Mouse (Mus musculus): ENCODE data around the gene Ephb4.

Gene Ephb4

DNA sequence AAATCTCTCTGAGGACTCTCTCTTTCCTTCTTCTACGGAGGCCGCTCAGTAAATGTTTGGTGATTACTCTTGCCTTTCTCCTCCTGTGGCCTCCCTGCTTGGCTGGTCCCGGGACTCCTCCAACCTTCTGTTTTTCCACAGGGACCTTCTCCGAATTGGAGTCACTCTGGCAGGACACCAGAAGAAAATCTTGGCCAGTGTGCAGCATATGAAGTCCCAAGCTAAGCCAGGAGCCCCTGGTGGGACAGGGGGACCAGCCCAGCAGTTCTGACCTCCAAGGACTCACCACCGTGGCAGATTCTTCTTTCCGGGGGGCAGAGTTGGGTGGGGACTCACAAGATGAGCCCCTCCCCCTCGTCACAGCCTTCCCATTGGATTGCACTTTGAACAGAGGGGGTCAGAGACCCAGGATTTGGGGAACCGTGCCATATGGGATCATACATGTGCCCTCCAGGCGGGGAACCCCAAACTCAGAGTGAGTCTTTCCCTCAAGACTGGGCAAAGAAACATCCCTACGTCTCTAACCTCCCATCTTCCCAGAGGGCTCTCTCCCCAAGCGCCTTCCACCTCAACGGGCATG, 23.6 kb downstream of the Ephb4 start:
- no peak for DNase-seq

DNA sequence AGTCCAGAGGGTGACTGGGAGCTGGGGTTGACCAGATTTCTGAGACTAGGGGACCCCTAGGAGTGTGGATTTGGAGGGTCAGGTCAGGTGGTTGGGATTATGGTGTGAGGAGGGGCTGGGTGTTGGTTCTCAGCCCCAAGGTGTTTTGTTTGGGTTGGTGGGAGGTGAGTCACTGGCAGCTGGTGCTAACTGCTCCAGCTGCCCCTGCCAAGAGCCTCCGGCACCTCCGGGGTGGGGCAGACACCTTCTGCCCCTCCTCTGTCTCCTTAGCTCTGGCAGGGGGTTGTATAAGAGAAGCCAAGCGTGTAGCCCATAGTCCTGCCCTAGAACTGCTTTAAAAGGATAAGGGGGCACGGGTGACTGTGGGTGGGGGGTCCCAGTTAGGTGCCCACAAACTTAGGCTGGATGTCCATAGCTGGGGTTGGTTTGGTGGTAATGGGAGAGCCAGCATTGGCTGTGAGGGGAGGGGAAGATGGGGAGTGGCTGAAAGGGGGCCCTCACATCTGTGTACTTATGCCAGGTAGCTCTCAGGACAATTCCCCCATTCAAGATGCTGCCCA, 24.7 kb downstream of the Ephb4 start:
- DNase-seq: no peak

DNA sequence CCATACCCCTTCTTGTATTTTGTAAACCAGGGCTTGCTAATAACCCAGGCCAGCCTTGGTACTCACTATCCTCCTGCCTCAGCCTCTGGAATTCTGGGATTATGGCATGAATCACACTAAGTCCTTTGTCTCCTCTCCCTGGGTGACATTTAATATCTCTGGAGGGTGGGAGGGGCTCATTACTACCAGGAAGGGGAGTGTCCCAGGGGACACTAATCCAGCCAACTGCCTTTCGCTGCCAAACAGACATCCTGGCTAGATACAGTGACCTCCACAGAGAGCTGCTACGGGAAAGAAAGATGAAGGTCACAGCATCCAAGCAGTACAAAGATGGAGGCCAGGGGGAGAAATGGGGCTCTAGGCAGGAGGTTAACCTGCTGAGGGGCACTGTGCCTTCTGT, 25.7 kb downstream of the Ephb4 start:
- no peak for DNase-seq

DNA sequence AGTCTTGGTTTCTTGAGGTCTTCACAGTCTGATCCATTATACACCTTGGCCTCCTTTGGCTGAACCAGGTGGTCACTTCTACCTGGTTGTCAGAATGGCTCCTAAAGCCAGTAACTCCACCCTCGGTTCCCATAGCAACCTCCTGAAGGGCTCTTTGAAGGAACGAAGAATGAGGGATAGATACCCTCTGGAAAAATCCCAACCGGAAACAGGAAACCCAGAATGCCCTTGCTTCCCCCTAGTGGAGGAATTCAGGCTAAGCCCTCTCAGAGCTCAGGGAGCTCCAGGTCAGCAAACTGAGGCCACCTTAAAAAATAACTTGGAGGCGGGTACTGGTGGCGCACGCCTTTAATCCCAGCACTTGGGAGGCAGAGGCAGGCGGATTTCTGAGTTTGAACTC, 26.3 kb downstream of the Ephb4 start:
- no peak for DNase-seq

DNA sequence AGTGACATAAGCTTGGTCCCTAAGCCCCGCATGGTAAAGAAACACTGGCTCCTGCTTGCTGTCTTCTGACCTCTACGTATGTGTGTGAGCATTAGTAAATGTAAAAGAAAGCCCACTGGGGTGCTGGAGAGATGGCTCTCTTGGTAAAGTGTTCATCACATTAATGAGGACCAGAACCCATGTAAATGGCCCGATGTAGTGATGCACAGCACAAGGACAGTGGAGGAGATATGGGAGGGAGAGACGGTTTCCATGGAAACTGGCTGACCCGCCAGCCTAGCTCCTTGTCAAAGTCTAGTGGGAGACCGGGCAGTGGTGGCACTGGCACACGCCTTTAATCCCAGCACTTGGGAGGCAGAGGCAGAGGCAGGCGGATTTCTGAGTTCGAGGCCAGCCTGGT, 26.8 kb downstream of the Ephb4 start:
- DNase-seq: no peak

DNA sequence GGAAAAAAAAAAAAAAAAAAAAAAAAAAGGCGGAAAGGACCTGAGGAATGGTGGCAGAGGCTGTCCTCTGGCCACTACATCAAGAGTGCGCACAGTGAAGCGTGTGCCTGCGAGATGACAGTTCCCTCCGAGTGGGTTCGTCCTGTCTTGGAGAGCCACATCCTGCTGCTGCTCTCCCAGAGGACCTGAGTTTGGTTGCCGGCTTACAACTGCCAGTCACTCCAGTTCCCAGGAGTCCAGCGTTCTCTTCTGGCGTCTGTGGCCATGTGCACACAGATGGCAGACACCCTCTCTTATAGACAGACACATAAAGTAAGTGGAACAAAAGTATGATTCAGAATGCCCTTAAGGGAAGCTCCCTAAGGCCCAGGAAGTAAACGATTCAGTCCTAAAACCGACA, 27.3 kb downstream of the Ephb4 start:
- DNase-seq: no peak

DNA sequence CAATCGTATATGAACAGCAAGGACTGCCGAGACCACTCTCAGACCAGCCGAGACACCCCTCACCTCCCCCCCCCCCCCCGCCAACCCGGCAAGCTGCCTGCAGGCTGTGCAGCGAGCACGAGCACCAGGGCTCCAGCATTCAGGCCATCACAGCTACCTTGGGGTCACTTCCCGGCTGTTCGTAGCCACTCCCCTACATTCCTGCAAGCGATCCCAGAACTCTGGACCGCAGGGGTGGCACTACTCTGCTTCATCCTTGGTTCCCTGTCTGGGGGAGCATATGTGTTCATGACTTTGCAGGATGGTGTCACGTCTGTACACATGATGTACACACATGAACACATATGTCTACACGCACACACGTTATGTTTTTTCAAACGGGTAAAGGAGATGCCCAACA, 27.7 kb downstream of the Ephb4 start:
- no peak for DNase-seq

DNA sequence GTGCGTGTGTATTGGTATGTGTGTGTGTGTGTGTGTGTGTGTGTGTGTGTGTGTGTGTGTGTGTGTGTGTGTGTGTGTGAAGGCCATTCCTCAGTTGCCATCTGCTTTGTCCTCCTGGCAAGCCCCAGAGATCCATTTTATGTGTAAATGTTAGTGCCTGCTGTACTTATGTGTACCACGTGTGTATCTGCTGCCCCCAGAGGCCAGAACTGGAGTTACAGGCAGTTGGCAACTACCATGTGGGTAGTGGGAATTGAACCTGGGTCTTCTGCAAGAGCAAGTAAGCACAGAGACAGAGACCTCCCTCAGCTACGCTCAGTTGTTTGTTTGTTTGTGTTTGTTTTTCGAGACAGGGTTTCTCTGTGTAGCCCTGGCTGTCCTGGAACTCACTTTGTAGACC, 31.2 kb downstream of the Ephb4 start:
- DNase-seq: peak; percentile 55

DNA sequence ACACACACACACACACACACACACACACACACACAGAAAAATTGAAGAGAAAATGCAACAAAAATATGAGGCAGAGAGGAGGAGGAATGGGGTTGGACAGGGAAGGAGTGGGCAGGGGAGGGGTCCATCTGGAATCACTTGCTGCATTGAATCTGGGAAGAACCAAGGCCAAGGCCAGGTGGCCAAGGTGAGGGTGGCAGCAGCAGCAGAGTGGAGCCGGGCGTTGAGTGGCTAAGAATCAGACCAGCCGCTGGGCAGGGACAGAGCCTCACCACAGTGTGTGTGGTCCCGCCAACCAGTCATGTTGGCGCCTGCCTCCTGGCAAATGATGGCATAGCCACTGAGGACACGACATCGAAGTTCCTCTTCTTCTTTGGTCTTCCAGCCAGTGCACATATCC, 33.5 kb downstream of the Ephb4 start:
- DNase-seq: no peak

DNA sequence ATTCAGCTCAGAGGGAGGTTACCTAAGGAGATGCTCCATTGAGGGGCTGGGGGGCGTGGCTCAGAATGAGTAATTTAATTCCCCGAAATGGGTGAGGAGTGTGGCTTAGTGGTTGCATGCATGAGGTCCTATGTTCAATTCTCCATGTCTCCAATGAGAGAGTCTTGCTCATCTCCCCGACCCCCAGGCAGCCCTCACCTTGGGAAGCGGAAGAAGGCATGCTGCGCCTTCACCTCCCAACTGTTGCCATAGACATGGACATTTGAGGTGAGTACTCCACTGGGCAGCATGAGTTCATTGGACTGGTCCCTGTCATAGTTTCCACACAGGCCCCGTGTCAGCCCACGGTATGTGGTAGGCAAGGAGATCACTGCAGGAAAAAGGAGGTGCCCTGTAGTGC, 36.8 kb downstream of the Ephb4 start:
- DNase-seq: no peak

DNA sequence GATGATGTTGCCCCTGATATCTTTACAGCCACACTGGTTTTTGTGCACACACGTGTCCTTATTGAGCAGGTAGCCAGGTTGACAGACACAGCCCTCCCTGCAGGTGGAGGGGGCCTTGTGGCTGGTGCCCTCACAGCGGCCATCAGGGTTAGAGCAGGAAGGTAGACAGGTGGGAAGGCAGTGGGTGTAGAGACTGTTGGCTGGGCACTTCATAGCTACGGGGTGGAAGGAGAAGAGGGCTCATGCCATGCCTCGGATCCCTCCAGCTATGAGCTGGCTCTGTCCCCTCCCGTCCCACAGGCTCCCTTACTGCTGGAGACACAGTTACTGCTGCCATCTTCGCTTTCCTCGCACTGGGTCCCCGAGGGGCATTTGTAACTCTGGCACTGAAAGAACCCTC, 41.7 kb downstream of the Ephb4 start:
- no peak for DNase-seq

DNA sequence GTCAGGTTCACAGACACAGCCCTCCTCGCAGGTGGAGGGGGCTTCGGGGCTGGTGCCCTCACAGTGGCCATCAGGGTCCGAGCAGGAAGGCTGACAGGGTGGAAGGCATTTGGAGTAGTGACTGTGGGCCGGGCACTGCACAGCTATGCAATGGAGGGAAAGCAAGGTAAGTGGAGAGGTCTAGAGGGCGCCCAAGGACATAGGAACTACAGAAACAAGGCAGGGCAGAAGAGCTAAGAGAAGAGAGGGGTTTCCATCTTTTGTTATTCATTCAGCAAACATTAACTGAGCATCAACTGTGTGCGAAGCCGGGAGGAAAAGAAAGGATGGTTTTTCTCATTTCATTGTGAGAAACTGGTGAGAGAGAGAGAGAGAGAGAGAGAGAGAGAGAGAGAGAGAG, 44.5 kb downstream of the Ephb4 start:
- DNase-seq: no peak

DNA sequence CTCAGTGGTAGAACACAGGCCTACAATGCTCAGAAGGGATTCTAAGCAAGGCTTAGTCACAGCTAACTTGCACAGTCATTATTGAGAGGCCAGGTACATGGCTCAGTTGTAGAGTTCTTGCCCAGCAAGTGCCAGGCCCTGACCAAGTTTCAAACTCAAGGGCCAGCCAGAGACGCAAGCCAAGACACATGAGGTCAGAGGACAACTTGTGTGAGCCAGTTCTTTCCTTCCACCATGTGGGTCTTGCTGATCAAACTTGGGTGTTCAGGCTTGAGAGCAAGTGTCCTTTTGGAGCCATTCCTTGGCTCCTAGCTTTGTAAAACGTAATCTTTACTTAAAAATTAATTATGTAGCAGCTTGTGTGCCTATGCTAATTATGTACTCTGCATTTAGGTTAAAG, 54.2 kb downstream of the Ephb4 start:
- DNase-seq: no peak

DNA sequence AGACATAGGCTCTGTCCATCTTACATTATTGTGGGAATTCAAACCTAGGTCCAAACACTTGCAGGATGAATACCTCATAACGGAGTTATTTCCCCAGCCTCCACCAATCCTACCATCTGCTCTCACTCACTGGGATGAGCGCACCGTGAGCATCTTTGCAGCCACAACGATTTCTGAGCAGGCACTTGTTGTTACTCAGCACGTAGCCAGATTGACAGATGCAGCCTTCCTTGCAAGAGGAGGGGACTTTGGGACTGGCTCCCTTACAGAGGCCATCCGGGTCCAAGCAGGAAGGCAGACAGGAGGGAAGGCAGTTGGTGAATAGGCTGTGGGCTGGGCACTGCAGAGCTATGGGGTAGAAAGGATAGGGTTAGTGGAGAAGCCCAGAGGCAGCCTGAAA, 59.5 kb downstream of the Ephb4 start:
- no peak for DNase-seq

DNA sequence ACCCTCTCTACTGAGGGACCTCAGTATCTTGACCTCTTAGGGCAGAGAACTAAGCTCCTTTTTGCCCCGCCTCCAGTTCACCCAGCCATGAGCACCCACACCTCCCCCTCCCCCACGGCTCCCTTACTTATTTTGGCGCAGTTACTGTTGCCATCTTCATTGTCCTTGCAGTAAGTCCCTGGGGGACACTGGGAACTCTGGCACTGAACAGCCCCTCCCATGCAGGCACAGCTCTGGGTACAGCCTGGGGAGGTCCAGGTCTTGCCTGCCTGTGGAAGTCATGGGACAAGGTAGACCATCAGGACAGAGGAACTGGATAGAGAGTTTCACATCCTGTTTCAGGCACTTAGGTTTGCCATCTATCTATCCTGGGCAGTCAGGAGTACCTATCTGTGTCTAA, 60.2 kb downstream of the Ephb4 start:
- DNase-seq: no peak

DNA sequence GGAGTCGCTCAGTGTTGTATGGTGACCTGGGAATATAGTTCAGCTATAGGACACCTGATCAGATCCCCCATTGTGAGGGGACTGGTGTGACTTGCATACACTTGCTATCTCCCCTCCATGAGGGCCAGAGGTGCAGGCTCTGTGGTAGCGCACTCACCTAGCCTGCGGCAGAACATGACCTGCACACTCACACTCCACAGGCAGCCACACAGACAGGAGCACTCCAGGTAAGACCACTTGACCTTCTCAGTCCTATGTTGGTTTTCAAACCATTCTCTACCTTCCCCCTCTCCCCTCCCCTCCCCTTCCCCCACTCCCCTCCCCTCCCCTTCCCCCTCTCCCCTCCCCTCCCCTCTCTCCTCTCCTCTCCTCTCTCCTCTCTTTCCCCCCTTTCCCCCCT, 60.6 kb downstream of the Ephb4 start:
- no peak for DNase-seq

DNA sequence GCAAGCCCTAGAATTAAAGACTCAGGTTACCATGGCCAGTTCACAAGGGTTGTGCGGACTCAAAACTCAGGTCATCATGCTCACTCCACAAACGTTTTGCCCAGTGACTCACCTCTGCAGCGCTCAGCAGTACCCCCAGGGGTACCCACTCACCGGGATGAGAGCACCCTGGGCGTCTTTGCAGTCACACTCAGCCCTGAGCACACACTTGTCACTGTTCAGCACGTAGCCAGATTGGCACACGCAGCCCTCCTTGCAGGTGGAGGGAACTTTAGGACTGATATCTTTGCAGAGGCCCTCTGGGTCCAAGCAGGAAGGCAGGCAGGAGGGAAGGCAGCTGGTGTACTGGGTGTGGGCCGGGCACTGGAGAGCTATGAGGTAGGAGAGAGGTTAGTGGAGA, 61.3 kb downstream of the Ephb4 start:
- no peak for DNase-seq

DNA sequence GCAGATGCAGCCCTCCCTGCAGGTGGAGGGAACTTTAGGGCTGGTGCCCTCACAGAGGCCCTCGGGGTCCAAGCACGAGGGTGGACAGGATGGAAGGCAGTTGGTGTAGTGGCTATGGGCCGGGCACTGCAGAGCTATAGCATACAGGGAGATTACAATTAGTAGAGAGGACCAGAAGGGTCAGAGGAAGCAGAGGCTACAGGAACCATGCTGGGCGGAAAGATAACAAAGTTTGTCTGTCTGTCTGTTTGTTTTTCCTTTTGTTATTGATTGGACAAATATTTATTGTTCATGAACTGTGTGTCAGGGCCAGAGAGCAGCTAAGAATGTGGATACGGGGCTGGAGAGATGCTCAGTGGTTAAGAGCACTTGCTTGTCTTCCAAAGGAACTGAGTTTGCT, 64.3 kb downstream of the Ephb4 start:
- no peak for DNase-seq

DNA sequence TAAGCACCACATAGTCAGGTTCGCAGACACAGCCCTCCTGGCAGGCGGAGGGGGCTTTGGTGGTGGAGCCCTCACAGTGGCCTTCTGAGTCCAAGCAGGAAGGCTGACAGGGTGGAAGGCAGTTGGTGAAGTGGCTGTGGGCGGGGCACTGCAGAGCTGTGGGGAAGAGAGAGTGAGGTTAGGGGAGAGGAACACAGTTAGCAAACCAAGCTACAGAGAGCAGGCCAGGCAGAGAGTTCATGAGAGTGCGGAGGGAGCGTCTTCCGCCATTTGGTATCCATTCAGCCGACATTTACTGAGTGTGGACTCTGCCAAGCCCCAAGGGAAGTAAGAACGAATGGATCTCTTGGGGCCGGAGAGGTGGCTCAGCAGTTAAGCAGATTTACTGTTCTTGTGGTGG, 69.2 kb downstream of the Ephb4 start:
- DNase-seq: no peak

DNA sequence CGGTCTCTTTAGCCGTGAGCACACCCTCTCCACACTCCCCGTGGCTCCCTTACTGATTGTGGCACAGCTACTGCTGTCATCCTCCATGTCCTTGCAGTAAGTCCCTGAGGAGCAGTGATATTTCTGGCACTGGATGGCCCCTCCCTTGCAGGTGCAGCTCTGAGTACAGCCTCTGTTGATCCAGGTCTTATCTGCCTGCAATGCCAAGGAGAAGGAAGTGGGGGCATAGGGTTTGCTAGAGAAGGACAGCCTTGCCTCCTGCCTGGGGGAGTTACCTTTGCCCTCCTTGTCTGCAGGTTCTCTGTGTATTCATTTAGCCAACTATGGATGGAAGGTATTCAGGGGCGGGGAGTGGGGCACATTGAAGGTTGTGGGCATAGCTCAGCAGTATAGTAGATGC, 69.9 kb downstream of the Ephb4 start:
- DNase-seq: no peak

DNA sequence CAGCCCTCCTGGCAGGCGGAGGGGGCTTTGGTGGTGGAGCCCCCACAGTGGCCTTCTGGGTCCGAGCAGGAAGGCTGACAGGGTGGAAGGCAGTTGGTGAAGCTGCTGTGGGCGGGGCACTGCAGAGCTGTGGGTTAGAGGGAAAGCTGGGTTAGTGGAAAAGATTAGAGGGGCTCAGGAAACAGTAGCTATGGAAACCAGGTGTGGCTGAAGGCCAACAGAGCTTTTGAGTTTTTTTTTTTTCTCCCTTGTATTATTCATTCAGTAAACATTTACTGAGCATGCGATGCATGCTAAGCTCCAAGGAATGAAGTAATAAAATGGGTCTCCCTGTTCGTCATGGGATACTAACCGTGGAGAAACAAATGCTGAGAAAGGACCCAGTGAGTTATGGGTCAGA, 75.7 kb downstream of the Ephb4 start:
- no peak for DNase-seq

All from cerebellum, adult 9-10 months (tissue).